In genomic region chr1:162108181-162108671, GRCm38 (mm10) we compare ENCODE assay signal across 11 mouse cellular contexts.
DNase-seq lines count a peak whose midpoint lies in the region; ATAC-seq lines count a peak whose summit lies in the region.
"Had no signal": no experiment of that assay in that cellular context is flagged by ENCODE, and none has a peak within 500 bp of the region (broad histone marks: within the 10 kb centered on the region; RNA-seq: fewer than 3 reads in every experiment).

No protein-coding gene starts in this region.

- 52% methylated on average over 7 of the region's 7 CpGs for WGBS in intestine, embryonic 15.5 days
- WGBS in midbrain, embryonic 10.5 days = 46% methylated on average over 7 of the region's 7 CpGs

- no peak overlapping the region for H3K4me2 ChIP-seq in intestine, embryonic 15.5 days (replicated peaks)

- no peaks in the 10 kb centered on the region for H3K36me3 ChIP-seq in intestine, embryonic 15.5 days
- H3K36me3 ChIP-seq in midbrain, embryonic 10.5 days = no peaks in the 10 kb centered on the region
- H3K36me3 ChIP-seq: G1E had no signal

- peak; percentile 15; the same call in 1 of the 2 replicates for ATAC-seq in intestine, embryonic 15.5 days
- ATAC-seq in activated CD4-positive, CD25-positive, alpha-beta regulatory T cell, adult 4 months = no peak

- peak; percentile 24 to 45 for DNase-seq in right cerebral cortex, adult 2 months (ENCODE audit: low spot score in 2 of 2)
- DNase-seq in right cerebral cortex, postnatal 4 days = no peak
- DNase-seq in midbrain, embryonic 10.5 days (ENCODE audit: low spot score) = peak; percentile 34
- peak; percentile 59 for DNase-seq in telencephalon, adult 2 months (ENCODE audit: low read depth, low spot score)
- no peak for DNase-seq in heart, postnatal 4 days
- DNase-seq in MN1 (ENCODE audit: low spot score) = no peak
- DNase-seq: thymus, adult 18-20 months had no signal

- H3K4me1 ChIP-seq in intestine, embryonic 15.5 days (replicated peaks) = peaks cover 4% of the 10 kb centered on the region; the same call in 1 of the 2 replicates
- H3K4me1 ChIP-seq in midbrain, embryonic 10.5 days = peaks cover 21% of the 10 kb centered on the region

- H3K27me3 ChIP-seq in intestine, embryonic 15.5 days (replicated peaks) = no peaks in the 10 kb centered on the region
- H3K27me3 ChIP-seq in midbrain, embryonic 10.5 days (ENCODE audit: low read depth, poor library complexity, severe bottlenecking) = no peaks in the 10 kb centered on the region

- H3K4me3 ChIP-seq in intestine, embryonic 15.5 days (replicated peaks) = no peak overlapping the region
- H3K4me3 ChIP-seq in midbrain, embryonic 10.5 days = no peak overlapping the region
- H3K4me3 ChIP-seq: myocyte had no signal

- no peaks in the 10 kb centered on the region for H3K9me3 ChIP-seq in intestine, embryonic 15.5 days
- H3K9me3 ChIP-seq in midbrain, embryonic 10.5 days (replicated peaks) = no peaks in the 10 kb centered on the region
- H3K9me3 ChIP-seq: G1E had no signal

- H3K9ac ChIP-seq in intestine, embryonic 15.5 days = no peak overlapping the region

- H3K27ac ChIP-seq in intestine, embryonic 15.5 days = peak overlapping the region; percentile 72
- peak overlapping the region; percentile 67 for H3K27ac ChIP-seq in midbrain, embryonic 10.5 days (replicated peaks)

Comparison
In these comparisons a context has a peak if more than half of its experiments do, and no peak if none do; other contexts are left out.
1. DNase-seq: peak in right cerebral cortex, adult 2 months (2 of 2), midbrain, embryonic 10.5 days (single experiment) and telencephalon, adult 2 months (single experiment); none in right cerebral cortex, postnatal 4 days (single experiment), heart, postnatal 4 days (single experiment) and MN1 (single experiment).